Mouse (Mus musculus) MEL (cell line): ENCODE data around the gene Ift81. TPM values are rescaled to one million over a fixed set of nuclear protein-coding genes. Genes with fewer than 3 reads are reported as not detected.

Source experiments
- DNase-seq: peaks from one replicate; pipeline ENCODE4 v3.0.0; 2011; ENCODE audit warnings: low read depth, low spot score
- H3K27ac ChIP-seq: 2 replicates; pipeline ENCODE4 v1.5.1; 2012; ENCODE audit warnings: low read depth, mild to moderate bottlenecking, control low read depth, low read length, moderate library complexity; ENCODE audit not compliant: control insufficient read depth
- H3K27me3 ChIP-seq, 2 experiments: fragments of 150-350 bp in 1 of 2; sonication (generic) in 1 of 2; 2 replicates each; pipeline ENCODE4 v1.6.1; 2012; ENCODE audit warnings: low read length in 2 of 2, mild to moderate bottlenecking in 2 of 2, improper control_type of control experiment in 1 of 2, moderate library complexity in 1 of 2; ENCODE audit not compliant: insufficient read depth in 2 of 2, control insufficient read depth in 1 of 2
- H3K36me3 ChIP-seq, 2 experiments: 2 replicates each; pipeline ENCODE4 v1.6.1; 2012 to 2014; ENCODE audit warnings: low read length in 2 of 2, improper control_type of control experiment in 1 of 2, inconsistent platforms in 1 of 2, mild to moderate bottlenecking in 1 of 2; ENCODE audit not compliant: insufficient read depth in 2 of 2, control insufficient read depth in 1 of 2
- H3K4me1 ChIP-seq, 2 experiments: fragments of 150-350 bp in 1 of 2; sonication (generic) in 1 of 2; 2 replicates each; pipeline ENCODE4 v1.6.1; 2012; ENCODE audit warnings: low read length in 2 of 2, improper control_type of control experiment in 1 of 2, mild to moderate bottlenecking in 1 of 2; ENCODE audit not compliant: insufficient read depth in 2 of 2, control insufficient read depth in 1 of 2
- H3K4me3 ChIP-seq, 2 experiments: fragments of 150-350 bp in 1 of 2; sonication (generic) in 1 of 2; 2 replicates each; pipeline ENCODE4 v1.5.1; 2012; ENCODE audit warnings: low read depth in 2 of 2, low read length in 2 of 2, mild to moderate bottlenecking in 2 of 2, moderate library complexity in 2 of 2, control low read depth in 1 of 2, improper control_type of control experiment in 1 of 2; ENCODE audit not compliant: control insufficient read depth in 1 of 2, insufficient read depth in 1 of 2
- H3K79me2 ChIP-seq: 2 replicates; pipeline ENCODE4 v1.6.1; 2012; ENCODE audit warnings: mild to moderate bottlenecking, low read length, moderate library complexity; ENCODE audit not compliant: control insufficient read depth, poor library complexity, insufficient read depth
- H3K9ac ChIP-seq: 2 replicates; pipeline ENCODE4 v1.6.1; 2012; ENCODE audit warnings: low read depth, mild to moderate bottlenecking, control low read depth, low read length, moderate library complexity; ENCODE audit not compliant: control insufficient read depth, poor library complexity, severe bottlenecking
- H3K9me3 ChIP-seq: fragments of 150-350 bp; sonication (generic); replicated peaks from 2 replicates; pipeline ENCODE4 v1.6.1; 2012; ENCODE audit warnings: mild to moderate bottlenecking, low read length, improper control_type of control experiment, moderate library complexity; ENCODE audit not compliant: insufficient read depth
- CHD1 ChIP-seq: IDR thresholded peaks from 2 replicates; pipeline ENCODE4 v1.6.1; 2012; ENCODE audit warnings: low read depth, mild to moderate bottlenecking, inconsistent platforms, low read length, improper control_type of control experiment
- CHD2 ChIP-seq: IDR thresholded peaks from 2 replicates; pipeline ENCODE4 v1.6.1; 2011; ENCODE audit warnings: low read length, improper control_type of control experiment
- CTCF ChIP-seq, 3 experiments: IDR thresholded peaks in 2 of 3; conservative IDR thresholded peaks in 1 of 3; 2 replicates each; pipeline ENCODE4 v1.5.1; 2011 to 2012; ENCODE audit warnings: low read length in 3 of 3, low read depth in 2 of 3, mild to moderate bottlenecking in 2 of 3, improper control_type of control experiment in 1 of 3, inconsistent platforms in 1 of 3, mixed read lengths in 1 of 3, moderate library complexity in 1 of 3; ENCODE audit not compliant: control insufficient read depth in 1 of 3, insufficient read depth in 1 of 3, poor library complexity in 1 of 3, severe bottlenecking in 1 of 3
- E2F4 ChIP-seq: IDR thresholded peaks from 2 replicates; pipeline ENCODE4 v1.6.1; 2011; ENCODE audit warnings: low read depth, low read length, improper control_type of control experiment, borderline replicate concordance
- EP300 ChIP-seq, 2 experiments: IDR thresholded peaks; 2 replicates each; pipeline ENCODE4 v1.6.1; 2011; ENCODE audit warnings: improper control_type of control experiment in 2 of 2, low read length in 2 of 2, low read depth in 1 of 2, mild to moderate bottlenecking in 1 of 2
- ETS1 ChIP-seq: IDR thresholded peaks from 2 replicates; pipeline ENCODE4 v1.6.1; 2012; ENCODE audit warnings: low read depth, mild to moderate bottlenecking, inconsistent platforms, low read length, improper control_type of control experiment, moderate library complexity
- GATA1 ChIP-seq: IDR thresholded peaks from 2 replicates; pipeline ENCODE4 v1.6.1; 2011; ENCODE audit warnings: low read depth, low read length, improper control_type of control experiment
- MAFK ChIP-seq: IDR thresholded peaks from 2 replicates; pipeline ENCODE4 v1.6.1; 2011; ENCODE audit warnings: low read depth, mild to moderate bottlenecking, low read length, improper control_type of control experiment, borderline replicate concordance
- MAZ ChIP-seq: IDR thresholded peaks from 2 replicates; pipeline ENCODE4 v1.6.1; 2012; ENCODE audit warnings: low read depth, mild to moderate bottlenecking, inconsistent platforms, low read length, improper control_type of control experiment
- MYB ChIP-seq: IDR thresholded peaks from 2 replicates; pipeline ENCODE4 v1.6.1; 2011; ENCODE audit warnings: mild to moderate bottlenecking, low read depth, low read length, improper control_type of control experiment
- MYC ChIP-seq: IDR thresholded peaks from 2 replicates; pipeline ENCODE4 v1.6.1; 2011; ENCODE audit warnings: low read depth, mild to moderate bottlenecking, low read length, improper control_type of control experiment, moderate library complexity
- POLR2AphosphoS2 ChIP-seq: IDR thresholded peaks from 2 replicates; pipeline ENCODE4 v1.6.1; 2011; ENCODE audit warnings: low read length, improper control_type of control experiment
- POLR2AphosphoS5 ChIP-seq: IDR thresholded peaks from 2 replicates; pipeline ENCODE4 v1.6.1; 2012; ENCODE audit warnings: low read depth, borderline replicate concordance, mild to moderate bottlenecking, inconsistent platforms, low read length, moderate library complexity, mixed read lengths
- RCOR1 ChIP-seq: IDR thresholded peaks from 2 replicates; pipeline ENCODE4 v1.6.1; 2012; ENCODE audit warnings: low read depth, mild to moderate bottlenecking, inconsistent platforms, low read length, improper control_type of control experiment
- USF2 ChIP-seq, 2 experiments: IDR thresholded peaks; 2 replicates each; pipeline ENCODE4 v1.6.1; 2011 to 2012; ENCODE audit warnings: improper control_type of control experiment in 2 of 2, low read length in 2 of 2, borderline replicate concordance in 1 of 2, inconsistent platforms in 1 of 2, low read depth in 1 of 2, mild to moderate bottlenecking in 1 of 2; ENCODE audit not compliant: insufficient read depth in 1 of 2
- ZC3H11A ChIP-seq: IDR thresholded peaks from 2 replicates; pipeline ENCODE4 v1.6.1; 2012; ENCODE audit warnings: low read depth, mild to moderate bottlenecking, inconsistent platforms, low read length, improper control_type of control experiment
- ZMIZ1 ChIP-seq: IDR thresholded peaks from 2 replicates; pipeline ENCODE4 v1.6.1; 2012; ENCODE audit warnings: low read depth, mild to moderate bottlenecking, inconsistent platforms, low read length, improper control_type of control experiment, moderate library complexity
- ZNF384 ChIP-seq: IDR thresholded peaks from 2 replicates; pipeline ENCODE4 v1.6.1; 2012; ENCODE audit warnings: low read depth, mild to moderate bottlenecking, inconsistent platforms, low read length, improper control_type of control experiment
- polyA plus RNA-seq, 2 experiments: library from polyadenylated mRNA; stranded (reverse) in 1 of 2; unstranded in 1 of 2; fragments of >175 nt in 1 of 2; fragments of >200 nt in 1 of 2; gene quantifications; 2 replicates each; pipeline versions ENCODE4 v1.2.1 to v1.2.4; 2012; ENCODE audit warnings: low replicate concordance in 2 of 2, low read depth in 1 of 2; ENCODE audit not compliant: insufficient read length in 2 of 2, insufficient read depth in 1 of 2, missing spikeins in 1 of 2
- total RNA-seq: library from RNA; depleted of rRNA; stranded (reverse); fragments of 300-350 nt; gene quantifications from 2 replicates; pipeline ENCODE4 v1.2.3, GENCODE M21; 2012

The Ift81 gene
- total and polyA plus RNA-seq, 3 experiments, result 1.5 to 1.9 TPM; not detected in 1

- H3K9me3 ChIP-seq, result no peaks in the 10 kb centered on the region
- H3K4me3 ChIP-seq, result peak overlapping the region; percentile 47 to 66
- TF ChIP-seq GATA1 (peak; percentile 47; the same call in 1 of the 2 replicates), RCOR1 (peak; percentile 92), EP300 (IDR thresholded peaks at IDR 0.05; ENCODE audit: low read depth in 1 of 2, low read length in 2 of 2) (0 out of 4 replicates have a peak, but pooled peaks of 1 of the 2 experiments have one; percentile 10), MAZ (0 out of 2 replicates have a peak, but pooled peaks have one; percentile 36), CHD2 (no peak)
- peak overlapping the region; percentile 36; the same call in 1 of the 2 replicates for H3K9ac ChIP-seq
- H3K4me1 ChIP-seq, result peaks cover 3 to 12% of the 10 kb centered on the region in 2 experiments; a peak in 3 of 4 replicates
- H3K36me3 ChIP-seq, result peaks cover 0 to 5% of the 10 kb centered on the region in 2 experiments; a peak in 2 of 4 replicates
- no peaks in the 10 kb centered on the region for H3K27me3 ChIP-seq
- DNase-seq, result peak; percentile 44
- no peak overlapping the region for H3K27ac ChIP-seq
- H3K79me2 ChIP-seq, result no peaks in the 10 kb centered on the region
Measured at GRCm38 (mm10) chr5:122513421-122514126, 100.7 kb downstream of the Ift81 start.

GRCm38 (mm10) chr5:122512011-122512410 is 102.3 kb downstream of the Ift81 start:
- Histone ChIP-seq H3K9ac (no peak overlapping the region), H3K9me3 (no peaks in the 10 kb centered on the region), H3K4me3 (no peak overlapping the region), H3K36me3 (peaks cover 0 to 5% of the 10 kb centered on the region in 2 experiments; a peak in 2 of 4 replicates), H3K27me3 (no peaks in the 10 kb centered on the region), H3K79me2 (no peaks in the 10 kb centered on the region), H3K27ac (no peak overlapping the region), H3K4me1 (peaks cover 3 to 12% of the 10 kb centered on the region in 2 experiments; a peak in 3 of 4 replicates)
- TF ChIP-seq E2F4, result no peak
- TF ChIP-seq POLR2AphosphoS2, result no peak
- TF ChIP-seq ZC3H11A, result no peak
- no peak for TF ChIP-seq ZMIZ1
- TF ChIP-seq POLR2AphosphoS5, result no peak
- no peak for TF ChIP-seq MYB
- TF ChIP-seq CHD2, result no peak
- TF ChIP-seq USF2 (IDR thresholded peaks at IDR 0.05; ENCODE audit: borderline replicate concordance in 1 of 2, insufficient read depth in 1 of 2, low read depth in 1 of 2, low read length in 2 of 2), result no peak
- TF ChIP-seq MAFK, result no peak
- no peak for TF ChIP-seq MYC
- TF ChIP-seq ZNF384, result no peak
- no peak for TF ChIP-seq ETS1
- TF ChIP-seq CTCF (IDR thresholded peaks at IDR 0.05 in 2 of 3, conservative IDR thresholded peaks at IDR 0.05 in 1 of 3; ENCODE audit: control insufficient read depth in 1 of 3, insufficient read depth in 1 of 3, low read depth in 2 of 3, low read length in 3 of 3, poor library complexity in 1 of 3, severe bottlenecking in 1 of 3), result no peak
- TF ChIP-seq CHD1, result no peak
- DNase-seq, result no peak
